Mouse (Mus musculus) MEL (cell line): ENCODE results near the gene Clptm1.

ENCODE experiments used
- USF1 ChIP-seq: IDR thresholded peaks from 2 replicates; pipeline ENCODE4 v1.6.1; 2014; ENCODE audit warnings: low read depth, mild to moderate bottlenecking, inconsistent platforms, low read length, improper control_type of control experiment, moderate library complexity
- USF2 ChIP-seq, 2 experiments: IDR thresholded peaks; 2 replicates each; pipeline ENCODE4 v1.6.1; 2011 to 2012; ENCODE audit warnings: improper control_type of control experiment in 2 of 2, low read length in 2 of 2, borderline replicate concordance in 1 of 2, inconsistent platforms in 1 of 2, low read depth in 1 of 2, mild to moderate bottlenecking in 1 of 2; ENCODE audit not compliant: insufficient read depth in 1 of 2

DNA sequence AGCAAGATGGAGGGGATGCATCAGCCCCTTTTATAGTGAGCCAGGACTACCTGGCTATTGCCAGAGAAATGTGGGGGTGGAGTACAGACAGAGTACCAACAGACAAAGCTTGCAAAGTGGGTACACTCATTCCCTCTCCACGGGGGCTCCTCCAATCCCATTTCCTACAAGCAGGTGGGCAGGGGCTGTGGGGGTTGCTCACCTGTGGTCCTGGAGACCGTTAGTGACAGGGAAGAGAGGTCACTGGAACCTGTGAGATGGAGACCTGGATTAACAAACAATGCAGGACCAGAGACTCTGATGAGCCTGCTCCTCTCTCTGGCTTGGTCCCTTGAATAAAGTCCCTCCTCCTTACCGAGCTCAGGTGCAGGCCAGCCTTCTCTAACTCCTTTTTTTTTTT is 37.1 kb downstream of the Clptm1 start:
- no peak for TF ChIP-seq USF1
- no peak for TF ChIP-seq USF2 (IDR thresholded peaks at IDR 0.05; ENCODE audit: borderline replicate concordance in 1 of 2, insufficient read depth in 1 of 2, low read depth in 1 of 2, low read length in 2 of 2)
